Mouse (Mus musculus) liver, postnatal 0 days (tissue): Measurements from ENCODE around the gene Fut4. TPM values are rescaled to one million over a fixed set of nuclear protein-coding genes. Genes with fewer than 3 reads are reported as not detected.
A peak's percentile ranks its signal among the peaks of the same experiment; 100 is the strongest.
"Not testable (repeated sequence)": the region's sequence is repeated elsewhere in the genome, so short reads cannot be mapped to it uniquely, and the experiment has no call there.

Experiments used
- ATAC-seq: fragments of 200-750 bp; cut with Nextera tagmentation; 2 replicates; pipeline ENCODE4 v1.8.0; 2017; ENCODE audit warnings: mild to moderate bottlenecking, moderate library complexity
- DNase-seq: peaks from one replicate; pipeline ENCODE4 v3.0.0-alpha.2; 2016
- H3K27ac ChIP-seq: fragments of 300-500 bp; sonication (generic); 2 replicates; pipeline ENCODE4 v1.5.1; 2014; ENCODE audit warnings: antibody characterized with exemption, moderate library complexity, mild to moderate bottlenecking, low read depth
- H3K27me3 ChIP-seq: fragments of 300-500 bp; sonication (generic); 2 replicates; pipeline ENCODE4 v1.6.1; 2014; ENCODE audit warnings: low read length, control low read depth, mixed read lengths; ENCODE audit not compliant: insufficient read depth
- H3K36me3 ChIP-seq: fragments of 300-500 bp; sonication (generic); replicated peaks from 2 replicates; pipeline ENCODE4 v1.6.1; 2014; ENCODE audit warnings: mild to moderate bottlenecking, control low read depth, low read length, moderate library complexity, mixed read lengths; ENCODE audit not compliant: insufficient read depth
- H3K4me1 ChIP-seq: fragments of 300-500 bp; sonication (generic); 2 replicates; pipeline ENCODE4 v1.6.1; 2014; ENCODE audit warnings: antibody characterized with exemption, mild to moderate bottlenecking, control low read depth; ENCODE audit not compliant: insufficient read depth
- H3K4me2 ChIP-seq: fragments of 300-500 bp; sonication (generic); 2 replicates; pipeline ENCODE4 v1.6.1; 2014; ENCODE audit warnings: low read depth, mild to moderate bottlenecking, low read length, moderate library complexity, mixed read lengths
- H3K4me3 ChIP-seq: fragments of 300-500 bp; sonication (generic); 2 replicates; pipeline ENCODE4 v1.5.1; 2014; ENCODE audit warnings: low read depth, low read length
- H3K9ac ChIP-seq: fragments of 300-500 bp; sonication (generic); replicated peaks from 2 replicates; pipeline ENCODE4 v1.6.1; 2014; ENCODE audit warnings: mild to moderate bottlenecking, moderate library complexity
- H3K9me3 ChIP-seq: fragments of 300-500 bp; sonication (generic); 2 replicates; pipeline ENCODE4 v1.6.1; 2016; ENCODE audit warnings: mild to moderate bottlenecking, control low read depth, low read length, mixed read lengths
- CTCF ChIP-seq: sonication (generic); IDR thresholded peaks from 2 replicates; pipeline ENCODE4 v1.5.1; 2016; ENCODE audit warnings: antibody characterized with exemption, low read depth
- EP300 ChIP-seq: IDR thresholded peaks from 2 replicates; pipeline ENCODE4 v1.6.1; 2016; ENCODE audit warnings: antibody characterized with exemption, low read depth, mild to moderate bottlenecking
- WGBS: fragments of 180-500 bp; shearing (Covaris S2); extraction: QIAGEN DNeasy Blood & Tissue Kit; methylation state at CpG from one replicate; pipeline ENCODE4 v1.1.7; 2014; ENCODE audit not compliant: insufficient replicate concordance; 5-methylcytosine and 5-hydroxymethylcytosine counted together
- polyA plus RNA-seq: library from polyadenylated mRNA; unstranded; fragments of >200 nt; fragmentation: Nextera tagmentation; extraction: Ambion mirVana; gene quantifications from 2 replicates; pipeline ENCODE4 v1.2.1, GENCODE M21; 2015

The Fut4 gene
- polyA plus RNA-seq, 1 experiment from 2014 or later = 0.32 TPM

DNA sequence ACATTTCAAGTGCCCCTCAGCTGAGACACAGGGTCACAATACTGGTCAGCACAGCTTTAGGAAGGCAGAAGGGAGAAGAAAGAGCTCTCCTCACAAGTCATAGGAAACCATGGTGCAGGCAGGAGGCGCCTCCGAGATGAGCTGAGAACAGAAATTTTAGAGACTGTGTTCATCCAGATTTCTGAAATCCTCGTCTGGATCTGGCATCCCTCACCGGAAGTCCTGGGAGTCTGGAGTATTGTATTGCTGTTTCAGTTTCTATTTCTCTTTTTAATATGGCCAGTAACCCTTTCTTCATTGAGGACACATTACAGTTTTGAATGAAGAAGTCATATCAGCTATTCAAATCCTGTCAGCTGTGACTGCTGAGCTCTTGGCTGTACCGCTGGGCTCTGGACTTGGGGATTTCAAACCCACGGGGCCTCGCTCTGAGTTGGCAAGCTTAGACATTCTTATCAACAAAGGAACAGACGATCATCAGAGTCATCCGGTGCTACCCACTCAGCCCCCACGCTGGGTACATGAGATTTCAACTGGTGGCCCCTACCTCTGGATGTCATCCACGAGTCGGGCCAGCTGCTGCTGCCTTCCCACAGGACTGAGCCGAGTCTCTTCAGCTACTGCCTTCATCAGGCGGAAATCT is 34.4 kb downstream of the Fut4 start:
- Histone ChIP-seq H3K27ac (0 out of 2 replicates have a peak overlapping the region, but pooled peaks have one; percentile 19), H3K27me3 (no peaks in the 10 kb centered on the region), H3K9me3 (no peaks in the 10 kb centered on the region), H3K4me3 (no peak overlapping the region), H3K9ac (no peak overlapping the region), H3K4me1 (no peaks in the 10 kb centered on the region), H3K4me2 (0 out of 2 replicates have a peak overlapping the region, but pooled peaks have one; percentile 22), H3K36me3 (no peaks in the 10 kb centered on the region)
- ATAC-seq = no peak
- 41% methylated on average over 14 of the region's 14 CpGs for WGBS
- TF ChIP-seq CTCF (no peak), EP300 (no peak)
- no peak for DNase-seq

DNA sequence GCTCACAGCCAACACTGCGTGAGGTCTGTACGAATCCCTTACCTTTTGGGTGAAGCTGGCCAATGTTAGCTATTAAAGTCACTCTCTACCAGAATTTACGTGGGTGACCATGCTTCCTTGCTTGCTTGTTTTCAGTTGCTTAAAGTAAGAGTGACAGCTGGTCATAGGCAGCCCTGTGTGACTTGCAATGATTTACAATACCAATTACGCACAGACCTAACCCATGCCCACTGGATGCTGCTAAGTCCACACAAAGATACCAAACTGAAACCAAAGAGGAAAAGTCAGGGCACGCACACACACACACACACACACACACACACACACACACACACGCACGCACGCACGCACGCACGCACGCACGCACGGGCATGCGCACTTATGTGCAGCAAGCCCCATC is 36.9 kb downstream of the Fut4 start:
- no peak overlapping the region for H3K4me3 ChIP-seq
- H3K27me3 ChIP-seq = no peaks in the 10 kb centered on the region
- no peaks in the 10 kb centered on the region for H3K9me3 ChIP-seq
- H3K4me1 ChIP-seq = no peaks in the 10 kb centered on the region
- ATAC-seq (no peak), DNase-seq (no peak)
- no peak overlapping the region for H3K27ac ChIP-seq
- H3K36me3 ChIP-seq = no peaks in the 10 kb centered on the region
- TF ChIP-seq EP300 (no peak), CTCF (no peak)
- no peak overlapping the region for H3K9ac ChIP-seq
- WGBS = 87% methylated on average over 15 of the region's 15 CpGs
- no peak overlapping the region for H3K4me2 ChIP-seq

GRCm38 (mm10) chr9:14710910-14711309 is 41.3 kb downstream of the Fut4 start:
- no peak for DNase-seq
- no peak for ATAC-seq
- H3K9ac ChIP-seq = no peak overlapping the region
- no peaks in the 10 kb centered on the region for H3K9me3 ChIP-seq
- no peak for TF ChIP-seq EP300
- no peak for TF ChIP-seq CTCF
- H3K4me3 ChIP-seq = no peak overlapping the region
- 77% methylated on average over 3 of the region's 3 CpGs for WGBS
- H3K27ac ChIP-seq = no peak overlapping the region
- no peaks in the 10 kb centered on the region for H3K4me1 ChIP-seq
- no peaks in the 10 kb centered on the region for H3K27me3 ChIP-seq
- H3K4me2 ChIP-seq = no peak overlapping the region
- no peaks in the 10 kb centered on the region for H3K36me3 ChIP-seq

- 68% methylated on average over 13 of the region's 13 CpGs for WGBS
- no peak for ATAC-seq
- no peak overlapping the region for H3K9ac ChIP-seq
- TF ChIP-seq EP300 (no peak), CTCF (no peak)
- H3K4me1 ChIP-seq = no peaks in the 10 kb centered on the region
- no peaks in the 10 kb centered on the region for H3K27me3 ChIP-seq
- H3K4me2 ChIP-seq = no peak overlapping the region
- no peak for DNase-seq
- H3K27ac ChIP-seq = no peak overlapping the region
- H3K9me3 ChIP-seq = no peaks in the 10 kb centered on the region
- no peak overlapping the region for H3K4me3 ChIP-seq
- no peaks in the 10 kb centered on the region for H3K36me3 ChIP-seq
Observed at GRCm38 (mm10) chr9:14705321-14706162, 46.7 kb downstream of the Fut4 start.

GRCm38 (mm10) chr9:14700795-14701194 is 51.4 kb downstream of the Fut4 start:
- not testable (repeated sequence) for DNase-seq, H3K4me2 ChIP-seq, H3K9me3 ChIP-seq, ATAC-seq, H3K27ac ChIP-seq, H3K9ac ChIP-seq, H3K4me3 ChIP-seq, H3K36me3 ChIP-seq, H3K4me1 ChIP-seq, H3K27me3 ChIP-seq
- TF ChIP-seq CTCF = 0 out of 2 replicates have a peak, but pooled peaks have one; percentile 11
- 77% methylated on average over 1 of the region's 1 CpGs for WGBS

- Histone ChIP-seq H3K27ac (no peak overlapping the region), H3K4me3 (no peak overlapping the region), H3K36me3 (no peaks in the 10 kb centered on the region), H3K9me3 (no peaks in the 10 kb centered on the region), H3K4me2 (no peak overlapping the region), H3K27me3 (no peaks in the 10 kb centered on the region), H3K4me1 (no peaks in the 10 kb centered on the region), H3K9ac (no peak overlapping the region)
- 46% methylated on average over 7 of the region's 7 CpGs for WGBS
- ATAC-seq (no peak), DNase-seq (no peak)
- TF ChIP-seq CTCF = no peak
- TF ChIP-seq EP300 = no peak
Observed at GRCm38 (mm10) chr9:14699288-14699640, 52.9 kb downstream of the Fut4 start.
